Mouse (Mus musculus): ENCODE data around the gene Trim38.

- TF ChIP-seq TAL1 (IDR thresholded peaks at IDR 0.05; ENCODE audit: low read length) (no peak), GATA1 (IDR thresholded peaks at IDR 0.05; ENCODE audit: low read length) (no peak)
These were observed 66.9 kb downstream of the Trim38 start for GRCm38 (mm10) chr13:23836630-23837029.

Measured in erythroblast, embryonic 14.5 days (primary cell).